Mouse (Mus musculus): Measurements from ENCODE around the gene Olfr97.

Olfr97 gene

GRCm38 (mm10) chr17:37194782-37195181 lies 42.3 kb downstream of the Olfr97 start:
- no peak for DNase-seq (ENCODE audit: low spot score)

- DNase-seq (ENCODE audit: low spot score) = no peak
Observed at GRCm38 (mm10) chr17:37193656-37194055, 43.5 kb downstream of the Olfr97 start, which contains the start of gene Ubd. Gene Ubd (plus strand): TSS chr17:37193892.

- no peak for DNase-seq (ENCODE audit: low spot score)
Observed at GRCm38 (mm10) chr17:37193032-37193431, 44.1 kb downstream of the Olfr97 start.

GRCm38 (mm10) chr17:37190711-37191110 lies 46.4 kb downstream of the Olfr97 start:
- no peak for DNase-seq (ENCODE audit: low spot score)

- no peak for DNase-seq (ENCODE audit: low spot score)
Observed at GRCm38 (mm10) chr17:37185474-37185873, 51.7 kb downstream of the Olfr97 start.
